Mouse (Mus musculus): Measurements from ENCODE around the gene Vps39. TPM values are rescaled to one million over a fixed set of nuclear protein-coding genes. Genes with fewer than 3 reads are reported as not detected.

The Vps39 gene
- total and polyA plus RNA-seq, 2 experiments from 2014 or later: 39.5 to 75.0 TPM

DNA sequence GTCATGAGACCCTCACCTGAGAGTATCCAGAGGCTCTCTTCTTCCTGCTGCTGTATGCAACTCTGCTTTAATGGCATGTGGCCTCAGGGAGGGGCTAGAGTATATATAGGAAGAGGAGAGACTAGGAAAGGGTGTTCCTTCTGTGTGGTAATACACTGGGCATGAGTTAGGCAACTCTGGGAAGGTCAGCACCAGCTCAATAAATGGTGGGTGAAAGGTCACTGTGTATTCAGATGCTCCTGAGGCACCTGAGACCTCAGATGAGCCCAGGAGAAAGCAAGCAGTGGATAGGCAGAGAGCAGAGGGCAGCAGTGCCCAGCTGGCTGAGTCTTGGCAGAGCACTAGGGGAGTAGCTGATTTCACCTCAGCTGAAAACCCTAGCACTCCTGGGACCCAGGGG lies 68.2 kb downstream of the Vps39 start:
- Histone ChIP-seq H3K4me3 (ENCODE audit: low read depth, low read length) (no peak overlapping the region), H3K9ac (no peak overlapping the region), H3K4me1 (ENCODE audit: insufficient read depth) (no peaks in the 10 kb centered on the region), H3K9me3 (ENCODE audit: low read length) (no peaks in the 10 kb centered on the region), H3K27me3 (ENCODE audit: insufficient read depth, low read length) (no peaks in the 10 kb centered on the region), H3K36me3 (ENCODE audit: insufficient read depth) (no peaks in the 10 kb centered on the region), H3K27ac (ENCODE audit: low read depth, low read length) (no peak overlapping the region), H3K4me2 (ENCODE audit: low read depth) (no peak overlapping the region)
- ATAC-seq (no peak), DNase-seq (no peak)
- TF ChIP-seq CTCF (IDR thresholded peaks at IDR 0.05; ENCODE audit: low read depth): no peak

GRCm38 (mm10) chr2:120284094-120284493 lies 68.8 kb downstream of the Vps39 start:
- H3K4me1 ChIP-seq (ENCODE audit: insufficient read depth): no peaks in the 10 kb centered on the region
- no peak for ATAC-seq
- no peaks in the 10 kb centered on the region for H3K9me3 ChIP-seq (ENCODE audit: low read length)
- H3K4me2 ChIP-seq (ENCODE audit: low read depth): no peak overlapping the region
- H3K27ac ChIP-seq (ENCODE audit: low read depth, low read length): no peak overlapping the region
- H3K4me3 ChIP-seq (ENCODE audit: low read depth, low read length): no peak overlapping the region
- no peak for DNase-seq
- no peak for TF ChIP-seq CTCF (IDR thresholded peaks at IDR 0.05; ENCODE audit: low read depth)
- WGBS: 88% methylated on average over 5 of the region's 5 CpGs
- no peak overlapping the region for H3K9ac ChIP-seq
- H3K27me3 ChIP-seq (ENCODE audit: insufficient read depth, low read length): no peaks in the 10 kb centered on the region
- no peaks in the 10 kb centered on the region for H3K36me3 ChIP-seq (ENCODE audit: insufficient read depth)

DNA sequence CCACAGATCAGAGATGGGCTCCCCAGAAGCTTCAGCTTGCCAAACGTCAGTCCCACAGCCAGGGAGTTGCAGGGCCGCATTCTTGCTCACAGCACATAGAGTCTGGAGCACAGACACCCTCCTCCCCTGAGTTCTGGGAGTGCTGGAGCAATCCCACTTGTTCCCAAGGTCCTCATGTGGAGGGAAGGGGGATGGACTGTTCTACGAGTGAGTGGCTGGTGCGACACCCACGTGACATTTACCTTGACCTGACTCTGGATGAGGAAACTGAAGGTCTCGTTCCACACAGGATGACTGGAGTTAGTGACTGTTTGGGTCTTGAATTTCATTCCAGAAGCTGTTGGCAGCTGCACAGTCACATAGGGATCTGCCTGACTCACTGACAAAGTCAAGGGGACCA lies 69.4 kb downstream of the Vps39 start:
- Histone ChIP-seq H3K36me3 (ENCODE audit: insufficient read depth) (no peaks in the 10 kb centered on the region), H3K4me2 (ENCODE audit: low read depth) (no peak overlapping the region), H3K9me3 (ENCODE audit: low read length) (no peaks in the 10 kb centered on the region), H3K4me3 (ENCODE audit: low read depth, low read length) (no peak overlapping the region), H3K4me1 (ENCODE audit: insufficient read depth) (no peaks in the 10 kb centered on the region), H3K27me3 (ENCODE audit: insufficient read depth, low read length) (no peaks in the 10 kb centered on the region), H3K27ac (ENCODE audit: low read depth, low read length) (no peak overlapping the region), H3K9ac (no peak overlapping the region)
- no peak for DNase-seq
- 64% methylated on average over 6 of the region's 6 CpGs for WGBS
- ATAC-seq: no peak
- no peak for TF ChIP-seq CTCF (IDR thresholded peaks at IDR 0.05; ENCODE audit: low read depth)

DNA sequence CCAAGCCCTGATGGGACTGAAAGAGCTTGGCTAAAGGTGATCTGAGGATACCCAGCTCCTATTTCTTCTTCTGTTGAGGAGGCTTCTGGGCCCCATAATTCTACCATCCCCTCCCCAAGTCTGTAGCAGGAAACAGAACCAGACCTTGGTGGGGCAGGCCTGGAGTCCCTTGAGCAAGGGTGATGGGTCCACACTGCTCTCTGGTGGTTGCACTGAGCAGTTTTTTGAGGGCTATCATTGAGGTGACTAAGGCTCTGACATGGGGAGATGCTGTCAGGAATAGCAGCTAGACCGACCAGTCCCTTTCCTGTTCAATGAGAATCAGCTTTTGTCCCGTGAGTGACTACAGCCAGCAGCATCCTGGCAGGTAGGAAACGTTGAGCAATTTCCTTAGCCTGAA lies 71.7 kb downstream of the Vps39 start:
- Histone ChIP-seq H3K4me3 (ENCODE audit: low read depth, low read length) (no peak overlapping the region), H3K4me1 (ENCODE audit: insufficient read depth) (no peaks in the 10 kb centered on the region), H3K4me2 (ENCODE audit: low read depth) (no peak overlapping the region), H3K9me3 (ENCODE audit: low read length) (no peaks in the 10 kb centered on the region), H3K27ac (ENCODE audit: low read depth, low read length) (no peak overlapping the region), H3K36me3 (ENCODE audit: insufficient read depth) (no peaks in the 10 kb centered on the region), H3K27me3 (ENCODE audit: insufficient read depth, low read length) (no peaks in the 10 kb centered on the region), H3K9ac (no peak overlapping the region)
- 68% methylated on average over 3 of the region's 3 CpGs for WGBS
- ATAC-seq: no peak
- no peak for DNase-seq
- peak; percentile 31 for TF ChIP-seq CTCF (IDR thresholded peaks at IDR 0.05; ENCODE audit: low read depth)

DNA sequence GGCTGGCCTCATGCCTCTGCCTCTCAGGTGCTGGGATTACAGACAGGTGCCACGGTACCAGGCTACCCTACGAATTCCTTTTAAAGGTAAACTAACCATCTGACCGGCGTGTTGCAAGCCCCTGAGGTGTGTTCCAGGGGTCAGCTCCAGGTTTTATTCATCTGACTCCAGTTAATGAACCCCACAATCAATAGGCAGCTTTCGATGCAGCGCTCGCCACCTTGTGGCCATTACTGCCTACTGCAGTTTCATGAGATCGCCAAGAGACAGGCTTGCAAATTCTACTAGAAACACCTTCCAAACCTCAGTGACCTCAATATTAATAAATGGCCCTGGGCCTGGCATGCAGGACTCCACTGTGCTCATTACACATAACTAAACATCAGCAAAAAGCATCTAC lies 73.0 kb downstream of the Vps39 start:
- TF ChIP-seq CTCF (IDR thresholded peaks at IDR 0.05; ENCODE audit: low read depth): peak; percentile 88
- Histone ChIP-seq H3K4me2 (ENCODE audit: low read depth) (no peak overlapping the region), H3K4me3 (ENCODE audit: low read depth, low read length) (no peak overlapping the region), H3K9ac (no peak overlapping the region), H3K27ac (ENCODE audit: low read depth, low read length) (no peak overlapping the region), H3K36me3 (ENCODE audit: insufficient read depth) (no peaks in the 10 kb centered on the region), H3K4me1 (ENCODE audit: insufficient read depth) (no peaks in the 10 kb centered on the region), H3K9me3 (ENCODE audit: low read length) (no peaks in the 10 kb centered on the region), H3K27me3 (ENCODE audit: insufficient read depth, low read length) (no peaks in the 10 kb centered on the region)
- peak; percentile 29; the same call in 1 of the 2 replicates for ATAC-seq
- WGBS: 14% methylated on average over 8 of the region's 8 CpGs
- peak; percentile 73 for DNase-seq

GRCm38 (mm10) chr2:120276951-120277350 lies 76.0 kb downstream of the Vps39 start:
- no peak overlapping the region for H3K27ac ChIP-seq (ENCODE audit: low read depth, low read length)
- no peak overlapping the region for H3K4me3 ChIP-seq (ENCODE audit: low read depth, low read length)
- H3K27me3 ChIP-seq (ENCODE audit: insufficient read depth, low read length): no peaks in the 10 kb centered on the region
- no peak for TF ChIP-seq CTCF (IDR thresholded peaks at IDR 0.05; ENCODE audit: low read depth)
- no peak overlapping the region for H3K4me2 ChIP-seq (ENCODE audit: low read depth)
- no peak for ATAC-seq
- no peaks in the 10 kb centered on the region for H3K4me1 ChIP-seq (ENCODE audit: insufficient read depth)
- no peaks in the 10 kb centered on the region for H3K9me3 ChIP-seq (ENCODE audit: low read length)
- WGBS: 81% methylated on average over 4 of the region's 4 CpGs
- no peak for DNase-seq
- no peaks in the 10 kb centered on the region for H3K36me3 ChIP-seq (ENCODE audit: insufficient read depth)
- no peak overlapping the region for H3K9ac ChIP-seq

GRCm38 (mm10) chr2:120268635-120269034 lies 84.3 kb downstream of the Vps39 start:
- WGBS: 3% methylated on average over 9 of the region's 9 CpGs
- H3K9me3 ChIP-seq (ENCODE audit: low read length): no peaks in the 10 kb centered on the region
- no peaks in the 10 kb centered on the region for H3K36me3 ChIP-seq (ENCODE audit: insufficient read depth)
- no peak overlapping the region for H3K9ac ChIP-seq
- peak; percentile 49 for TF ChIP-seq CTCF (IDR thresholded peaks at IDR 0.05; ENCODE audit: low read depth)
- H3K4me3 ChIP-seq (ENCODE audit: low read depth, low read length): no peak overlapping the region
- no peak overlapping the region for H3K4me2 ChIP-seq (ENCODE audit: low read depth)
- no peaks in the 10 kb centered on the region for H3K27me3 ChIP-seq (ENCODE audit: insufficient read depth, low read length)
- DNase-seq (no peak), ATAC-seq (0 out of 2 replicates have a peak, but pooled peaks have one; percentile 34)
- no peaks in the 10 kb centered on the region for H3K4me1 ChIP-seq (ENCODE audit: insufficient read depth)
- no peak overlapping the region for H3K27ac ChIP-seq (ENCODE audit: low read depth, low read length)

Other genes starting within 250 kb of the Vps39 start
- 3.7 and 7.1 TPM in 2 replicates for gene Ehd4, start 198.5 kb downstream of the Vps39 start, total RNA-seq (2014; rRNA removed)
- gene Ehd4, start 198.5 kb downstream of the Vps39 start, polyA plus RNA-seq (2015; fragmentation: Nextera tagmentation; extraction: Ambion mirVana): 11.2 and 16.1 TPM in 2 replicates
- 10.4 and 13.1 TPM in 2 replicates for gene Pla2g4e, start 107.8 kb downstream of the Vps39 start, total RNA-seq (2014; rRNA removed)
- gene Pla2g4e, start 107.8 kb downstream of the Vps39 start, polyA plus RNA-seq (2015; fragmentation: Nextera tagmentation; extraction: Ambion mirVana): 6.6 and 8.6 TPM in 2 replicates
- gene Pla2g4d, start 63.9 kb downstream of the Vps39 start, total RNA-seq (2014; rRNA removed): 0.15 TPM in 1 of 2 replicates, not detected in the other
- gene Pla2g4d, start 63.9 kb downstream of the Vps39 start, polyA plus RNA-seq (2015; fragmentation: Nextera tagmentation; extraction: Ambion mirVana): 0.07 and 0.21 TPM in 2 replicates
- not detected in 2 replicates for gene Pla2g4f, start 39.0 kb downstream of the Vps39 start, total RNA-seq (2014; rRNA removed)
- not detected in 2 replicates for gene Pla2g4f, start 39.0 kb downstream of the Vps39 start, polyA plus RNA-seq (2015; fragmentation: Nextera tagmentation; extraction: Ambion mirVana)
- gene Ganc, start 50.8 kb upstream of the Vps39 start, total RNA-seq (2014; rRNA removed): 5.8 and 7.7 TPM in 2 replicates
- 5.2 and 6.9 TPM in 2 replicates for gene Ganc, start 50.8 kb upstream of the Vps39 start, polyA plus RNA-seq (2015; fragmentation: Nextera tagmentation; extraction: Ambion mirVana)
- gene Tmem87a, start 51.0 kb upstream of the Vps39 start, total RNA-seq (2014; rRNA removed): 35.5 and 44.5 TPM in 2 replicates
- 5.4 and 6.5 TPM in 2 replicates for gene Tmem87a, start 51.0 kb upstream of the Vps39 start, polyA plus RNA-seq (2015; fragmentation: Nextera tagmentation; extraction: Ambion mirVana)
- gene Capn3, start 102.9 kb upstream of the Vps39 start, total RNA-seq (2014; rRNA removed): 0.62 and 1.8 TPM in 2 replicates
- 0.82 and 1.7 TPM in 2 replicates for gene Capn3, start 102.9 kb upstream of the Vps39 start, polyA plus RNA-seq (2015; fragmentation: Nextera tagmentation; extraction: Ambion mirVana)
- 59.6 and 70.5 TPM in 2 replicates for gene Zfp106, start 210.7 kb upstream of the Vps39 start, total RNA-seq (2014; rRNA removed)
- gene Zfp106, start 210.7 kb upstream of the Vps39 start, polyA plus RNA-seq (2015; fragmentation: Nextera tagmentation; extraction: Ambion mirVana): 26.7 and 40.4 TPM in 2 replicates
- gene Snap23, start 214.5 kb upstream of the Vps39 start, total RNA-seq (2014; rRNA removed): 16.5 and 23.1 TPM in 2 replicates
- 7.1 and 8.9 TPM in 2 replicates for gene Snap23, start 214.5 kb upstream of the Vps39 start, polyA plus RNA-seq (2015; fragmentation: Nextera tagmentation; extraction: Ambion mirVana)

Data from forebrain, postnatal 0 days (tissue).